Mouse (Mus musculus): Measurements from ENCODE around the gene Tmem198. TPM values are rescaled to one million over a fixed set of nuclear protein-coding genes. Genes with fewer than 3 reads are reported as not detected.

The Tmem198 gene
- polyA plus RNA-seq, 1 experiment from 2014 or later: 12.3 TPM

GRCm38 (mm10) chr1:75476441-75476840, 2.9 kb upstream of the Tmem198 start:
- 96% methylated on average over 11 of the region's 11 CpGs for WGBS
- ATAC-seq (ENCODE audit: insufficient read depth, low FRiP score, low TSS enrichment) (no peak), DNase-seq (ENCODE audit: low spot score) (no peak)
- no peak overlapping the region for H3K4me3 ChIP-seq (ENCODE audit: low read depth, low read length)
- peaks cover 17% of the 10 kb centered on the region for H3K4me1 ChIP-seq (ENCODE audit: control insufficient read depth, insufficient read depth, low read length)
- H3K4me2 ChIP-seq (ENCODE audit: low read depth): no peak overlapping the region
- H3K36me3 ChIP-seq (ENCODE audit: control insufficient read depth, insufficient read depth, low read length): peaks cover 10% of the 10 kb centered on the region
- no peaks in the 10 kb centered on the region for H3K9me3 ChIP-seq (ENCODE audit: control insufficient read depth, low read length)
- no peaks in the 10 kb centered on the region; the same call in 1 of the 2 replicates for H3K27me3 ChIP-seq (ENCODE audit: control insufficient read depth, insufficient read depth, low read length)
- no peak overlapping the region for H3K27ac ChIP-seq (ENCODE audit: low read depth, low read length)
- no peak overlapping the region for H3K9ac ChIP-seq (ENCODE audit: low read length)

- 16% methylated on average over 35 of the region's 35 CpGs for WGBS
Measured at GRCm38 (mm10) chr1:75477264-75477965, 1.9 kb upstream of the Tmem198 start.

GRCm38 (mm10) chr1:75477966-75478290, 1.4 kb upstream of the Tmem198 start:
- Histone ChIP-seq H3K36me3 (ENCODE audit: control insufficient read depth, insufficient read depth, low read length) (peaks cover 10% of the 10 kb centered on the region), H3K4me2 (ENCODE audit: low read depth) (peak overlapping the region; percentile 89), H3K4me3 (ENCODE audit: low read depth, low read length) (peak overlapping the region; percentile 84), H3K27ac (ENCODE audit: low read depth, low read length) (no peak overlapping the region), H3K9ac (ENCODE audit: low read length) (no peak overlapping the region), H3K4me1 (ENCODE audit: control insufficient read depth, insufficient read depth, low read length) (peaks cover 17% of the 10 kb centered on the region), H3K27me3 (ENCODE audit: control insufficient read depth, insufficient read depth, low read length) (peaks cover 7% of the 10 kb centered on the region; the same call in 1 of the 2 replicates), H3K9me3 (ENCODE audit: control insufficient read depth, low read length) (no peaks in the 10 kb centered on the region)
- 49% methylated on average over 3 of the region's 3 CpGs for WGBS
- ATAC-seq (ENCODE audit: insufficient read depth, low FRiP score, low TSS enrichment): no peak
- DNase-seq (ENCODE audit: low spot score): no peak

More at GRCm38 (mm10) chr1:75477264-75477965, 1.9 kb upstream of the Tmem198 start:
- Histone ChIP-seq H3K4me1 (ENCODE audit: control insufficient read depth, insufficient read depth, low read length) (peaks cover 17% of the 10 kb centered on the region), H3K27me3 (ENCODE audit: control insufficient read depth, insufficient read depth, low read length) (peaks cover 2% of the 10 kb centered on the region; the same call in 1 of the 2 replicates), H3K9me3 (ENCODE audit: control insufficient read depth, low read length) (no peaks in the 10 kb centered on the region), H3K36me3 (ENCODE audit: control insufficient read depth, insufficient read depth, low read length) (peaks cover 10% of the 10 kb centered on the region), H3K9ac (ENCODE audit: low read length) (no peak overlapping the region), H3K4me2 (ENCODE audit: low read depth) (peak overlapping the region; percentile 89), H3K4me3 (ENCODE audit: low read depth, low read length) (peak overlapping the region; percentile 4; the same call in 1 of the 2 replicates), H3K27ac (ENCODE audit: low read depth, low read length) (no peak overlapping the region)
- DNase-seq (ENCODE audit: low spot score) (peak; percentile 86), ATAC-seq (ENCODE audit: insufficient read depth, low FRiP score, low TSS enrichment) (no peak)

GRCm38 (mm10) chr1:75478497-75478896, 835 bp upstream of the Tmem198 start:
- peak overlapping the region; percentile 70 for H3K27ac ChIP-seq (ENCODE audit: low read depth, low read length)
- peaks cover 10% of the 10 kb centered on the region for H3K36me3 ChIP-seq (ENCODE audit: control insufficient read depth, insufficient read depth, low read length)
- H3K4me1 ChIP-seq (ENCODE audit: control insufficient read depth, insufficient read depth, low read length): peaks cover 17% of the 10 kb centered on the region
- peak overlapping the region; percentile 84 for H3K4me3 ChIP-seq (ENCODE audit: low read depth, low read length)
- H3K27me3 ChIP-seq (ENCODE audit: control insufficient read depth, insufficient read depth, low read length): peaks cover 8% of the 10 kb centered on the region; the same call in 1 of the 2 replicates
- DNase-seq (ENCODE audit: low spot score) (peak; percentile 44), ATAC-seq (ENCODE audit: insufficient read depth, low FRiP score, low TSS enrichment) (no peak)
- WGBS: 0% methylated on average over 15 of the region's 25 CpGs
- H3K9ac ChIP-seq (ENCODE audit: low read length): peak overlapping the region; percentile 78
- no peaks in the 10 kb centered on the region for H3K9me3 ChIP-seq (ENCODE audit: control insufficient read depth, low read length)
- H3K4me2 ChIP-seq (ENCODE audit: low read depth): peak overlapping the region; percentile 89

- under 1% methylated on average over 24 of the region's 24 CpGs for WGBS
- Histone ChIP-seq H3K4me2 (ENCODE audit: low read depth) (peak overlapping the region; percentile 89), H3K9me3 (ENCODE audit: control insufficient read depth, low read length) (no peaks in the 10 kb centered on the region), H3K27ac (ENCODE audit: low read depth, low read length) (0 out of 2 replicates have a peak overlapping the region, but pooled peaks have one; percentile 44), H3K36me3 (ENCODE audit: control insufficient read depth, insufficient read depth, low read length) (peaks cover 10% of the 10 kb centered on the region), H3K4me1 (ENCODE audit: control insufficient read depth, insufficient read depth, low read length) (peaks cover 17% of the 10 kb centered on the region), H3K9ac (ENCODE audit: low read length) (peak overlapping the region; percentile 75), H3K27me3 (ENCODE audit: control insufficient read depth, insufficient read depth, low read length) (peaks cover 12% of the 10 kb centered on the region), H3K4me3 (ENCODE audit: low read depth, low read length) (peak overlapping the region; percentile 84)
- ATAC-seq (ENCODE audit: insufficient read depth, low FRiP score, low TSS enrichment) (peak; percentile 58; the same call in 1 of the 2 replicates), DNase-seq (ENCODE audit: low spot score) (no peak)
Measured at GRCm38 (mm10) chr1:75479635-75479989, 280 bp downstream of the Tmem198 start.

GRCm38 (mm10) chr1:75480036-75480435, 704 bp downstream of the Tmem198 start:
- H3K36me3 ChIP-seq (ENCODE audit: control insufficient read depth, insufficient read depth, low read length): peaks cover 6% of the 10 kb centered on the region
- no peaks in the 10 kb centered on the region for H3K9me3 ChIP-seq (ENCODE audit: control insufficient read depth, low read length)
- ATAC-seq (ENCODE audit: insufficient read depth, low FRiP score, low TSS enrichment): no peak
- H3K9ac ChIP-seq (ENCODE audit: low read length): peak overlapping the region; percentile 75
- H3K4me2 ChIP-seq (ENCODE audit: low read depth): peak overlapping the region; percentile 89
- H3K27me3 ChIP-seq (ENCODE audit: control insufficient read depth, insufficient read depth, low read length): peaks cover 16% of the 10 kb centered on the region
- H3K4me1 ChIP-seq (ENCODE audit: control insufficient read depth, insufficient read depth, low read length): peaks cover 17% of the 10 kb centered on the region
- WGBS: 16% methylated on average over 13 of the region's 13 CpGs
- DNase-seq (ENCODE audit: low spot score): no peak
- no peak overlapping the region for H3K27ac ChIP-seq (ENCODE audit: low read depth, low read length)
- H3K4me3 ChIP-seq (ENCODE audit: low read depth, low read length): peak overlapping the region; percentile 84

GRCm38 (mm10) chr1:75480735-75481134, 1.4 kb downstream of the Tmem198 start:
- Histone ChIP-seq H3K36me3 (ENCODE audit: control insufficient read depth, insufficient read depth, low read length) (peaks cover 2% of the 10 kb centered on the region), H3K4me3 (ENCODE audit: low read depth, low read length) (no peak overlapping the region), H3K27me3 (ENCODE audit: control insufficient read depth, insufficient read depth, low read length) (peaks cover 23% of the 10 kb centered on the region), H3K9me3 (ENCODE audit: control insufficient read depth, low read length) (no peaks in the 10 kb centered on the region), H3K9ac (ENCODE audit: low read length) (no peak overlapping the region), H3K4me2 (ENCODE audit: low read depth) (peak overlapping the region; percentile 89), H3K27ac (ENCODE audit: low read depth, low read length) (no peak overlapping the region), H3K4me1 (ENCODE audit: control insufficient read depth, insufficient read depth, low read length) (peaks cover 17% of the 10 kb centered on the region)
- DNase-seq (ENCODE audit: low spot score) (no peak), ATAC-seq (ENCODE audit: insufficient read depth, low FRiP score, low TSS enrichment) (no peak)
- 82% methylated on average over 7 of the region's 7 CpGs for WGBS

- ATAC-seq (ENCODE audit: insufficient read depth, low FRiP score, low TSS enrichment) (no peak), DNase-seq (ENCODE audit: low spot score) (no peak)
- H3K27me3 ChIP-seq (ENCODE audit: control insufficient read depth, insufficient read depth, low read length): peaks cover 48% of the 10 kb centered on the region
- 5% methylated on average over 24 of the region's 24 CpGs for WGBS
- peak overlapping the region; percentile 58 for H3K4me2 ChIP-seq (ENCODE audit: low read depth)
- no peaks in the 10 kb centered on the region for H3K9me3 ChIP-seq (ENCODE audit: control insufficient read depth, low read length)
- peak overlapping the region; percentile 37; the same call in 1 of the 2 replicates for H3K4me3 ChIP-seq (ENCODE audit: low read depth, low read length)
- no peak overlapping the region for H3K9ac ChIP-seq (ENCODE audit: low read length)
- no peak overlapping the region for H3K27ac ChIP-seq (ENCODE audit: low read depth, low read length)
- peaks cover 9% of the 10 kb centered on the region; the same call in 1 of the 2 replicates for H3K4me1 ChIP-seq (ENCODE audit: control insufficient read depth, insufficient read depth, low read length)
- no peaks in the 10 kb centered on the region; the same call in 1 of the 2 replicates for H3K36me3 ChIP-seq (ENCODE audit: control insufficient read depth, insufficient read depth, low read length)
Measured at GRCm38 (mm10) chr1:75486561-75486960, 7.2 kb downstream of the Tmem198 start.

- peaks cover 9% of the 10 kb centered on the region; the same call in 1 of the 2 replicates for H3K4me1 ChIP-seq (ENCODE audit: control insufficient read depth, insufficient read depth, low read length)
- H3K4me3 ChIP-seq (ENCODE audit: low read depth, low read length): peak overlapping the region; percentile 37
- no peak overlapping the region for H3K27ac ChIP-seq (ENCODE audit: low read depth, low read length)
- WGBS: under 1% methylated on average over 13 of the region's 13 CpGs
- ATAC-seq (ENCODE audit: insufficient read depth, low FRiP score, low TSS enrichment) (peak; percentile 24; the same call in 1 of the 2 replicates), DNase-seq (ENCODE audit: low spot score) (no peak)
- peaks cover 48% of the 10 kb centered on the region for H3K27me3 ChIP-seq (ENCODE audit: control insufficient read depth, insufficient read depth, low read length)
- H3K4me2 ChIP-seq (ENCODE audit: low read depth): peak overlapping the region; percentile 58
- H3K9me3 ChIP-seq (ENCODE audit: control insufficient read depth, low read length): no peaks in the 10 kb centered on the region
- H3K36me3 ChIP-seq (ENCODE audit: control insufficient read depth, insufficient read depth, low read length): no peaks in the 10 kb centered on the region; the same call in 1 of the 2 replicates
- H3K9ac ChIP-seq (ENCODE audit: low read length): peak overlapping the region; percentile 18; the same call in 1 of the 2 replicates
Measured at GRCm38 (mm10) chr1:75487040-75487404, 7.7 kb downstream of the Tmem198 start.
